Mouse (Mus musculus): ENCODE measurements around the gene Pex5l.

The Pex5l gene

DNA sequence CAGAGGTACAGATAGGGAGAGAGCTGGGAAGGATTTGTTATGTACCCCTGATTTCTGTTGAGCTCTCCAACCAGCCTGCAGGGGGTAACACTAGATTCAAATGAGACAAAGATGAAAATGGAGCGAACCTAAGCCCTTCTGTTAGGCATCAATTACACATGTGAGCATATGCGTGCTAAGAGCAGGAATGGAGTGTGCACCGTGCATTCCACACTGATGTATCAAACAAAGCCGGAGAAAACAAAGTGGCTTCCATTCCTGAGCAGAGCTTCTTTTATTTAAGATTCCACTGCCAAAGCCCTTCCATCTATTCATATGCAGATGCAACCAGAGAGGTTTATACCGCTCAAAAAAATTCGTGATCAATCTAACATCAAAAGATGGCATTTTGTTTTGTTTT lies 79.5 kb downstream of the Pex5l start:
- DNase-seq (ENCODE audit: low read depth, low spot score), result no peak

DNA sequence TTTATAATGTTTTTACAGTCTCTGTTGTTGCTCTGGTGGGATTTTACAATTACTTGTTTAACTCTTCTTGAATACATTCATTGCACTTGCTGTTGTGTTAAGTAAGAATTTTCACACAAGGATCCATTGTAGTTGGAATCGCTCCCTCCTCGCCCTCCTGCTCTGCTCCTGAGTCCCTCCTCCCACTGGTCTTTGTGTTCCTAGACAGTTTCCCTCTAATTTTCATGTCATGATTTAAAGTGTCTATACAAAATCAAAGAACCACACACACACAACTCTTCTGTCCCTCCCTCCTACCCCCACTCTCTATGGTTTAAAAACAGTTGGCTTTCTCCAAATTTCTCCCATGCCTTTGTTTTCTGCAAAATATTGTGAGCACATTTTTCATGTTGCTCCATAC lies 81.6 kb downstream of the Pex5l start:
- DNase-seq (ENCODE audit: low read depth, low spot score), result no peak

DNA sequence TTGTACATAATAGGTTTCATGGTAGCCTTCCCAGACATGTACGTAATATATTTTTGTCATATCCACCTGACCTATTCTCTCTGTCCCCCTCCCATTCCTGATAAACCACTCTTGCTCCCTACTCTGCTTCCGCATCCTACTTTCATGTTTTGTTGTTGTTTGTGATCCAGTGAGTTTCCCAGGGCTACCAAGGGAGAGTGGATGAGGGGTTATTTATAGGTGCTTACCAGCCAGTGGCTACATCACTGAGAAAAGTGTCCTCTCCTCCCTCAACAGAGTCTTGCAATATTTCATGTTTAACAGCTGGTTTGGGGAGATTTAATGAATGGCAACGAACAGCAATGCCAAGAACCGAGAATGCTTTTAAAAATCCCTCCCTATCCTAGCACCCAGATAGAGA lies 82.0 kb downstream of the Pex5l start:
- no peak for DNase-seq (ENCODE audit: low read depth, low spot score)

- no peak for DNase-seq (ENCODE audit: low read depth, low spot score)
Measured at GRCm38 (mm10) chr3:33060343-33060937, 82.6 kb downstream of the Pex5l start.

DNA sequence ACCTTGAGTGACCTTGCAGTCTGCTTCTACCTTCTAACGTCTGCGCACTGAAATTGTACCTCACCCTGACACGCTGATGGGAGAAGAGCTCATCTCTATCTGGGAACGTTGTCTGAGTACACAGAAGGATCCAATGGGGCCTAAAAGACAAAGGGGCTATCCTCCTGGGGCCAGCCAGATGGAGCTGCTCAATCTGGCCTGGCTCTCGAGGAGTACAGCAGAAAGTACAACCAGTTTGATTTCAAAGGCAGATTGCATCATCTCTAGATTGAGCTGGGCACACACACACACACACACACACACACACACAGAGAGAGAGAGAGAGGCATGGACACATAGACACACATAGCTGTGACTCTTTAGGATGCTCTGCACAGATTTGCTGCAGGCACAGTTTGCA lies 94.7 kb downstream of the Pex5l start:
- no peak for DNase-seq (ENCODE audit: low read depth, low spot score)

- DNase-seq (ENCODE audit: low read depth, low spot score), result no peak
Measured at GRCm38 (mm10) chr3:33044799-33045106, 98.3 kb downstream of the Pex5l start.

DNA sequence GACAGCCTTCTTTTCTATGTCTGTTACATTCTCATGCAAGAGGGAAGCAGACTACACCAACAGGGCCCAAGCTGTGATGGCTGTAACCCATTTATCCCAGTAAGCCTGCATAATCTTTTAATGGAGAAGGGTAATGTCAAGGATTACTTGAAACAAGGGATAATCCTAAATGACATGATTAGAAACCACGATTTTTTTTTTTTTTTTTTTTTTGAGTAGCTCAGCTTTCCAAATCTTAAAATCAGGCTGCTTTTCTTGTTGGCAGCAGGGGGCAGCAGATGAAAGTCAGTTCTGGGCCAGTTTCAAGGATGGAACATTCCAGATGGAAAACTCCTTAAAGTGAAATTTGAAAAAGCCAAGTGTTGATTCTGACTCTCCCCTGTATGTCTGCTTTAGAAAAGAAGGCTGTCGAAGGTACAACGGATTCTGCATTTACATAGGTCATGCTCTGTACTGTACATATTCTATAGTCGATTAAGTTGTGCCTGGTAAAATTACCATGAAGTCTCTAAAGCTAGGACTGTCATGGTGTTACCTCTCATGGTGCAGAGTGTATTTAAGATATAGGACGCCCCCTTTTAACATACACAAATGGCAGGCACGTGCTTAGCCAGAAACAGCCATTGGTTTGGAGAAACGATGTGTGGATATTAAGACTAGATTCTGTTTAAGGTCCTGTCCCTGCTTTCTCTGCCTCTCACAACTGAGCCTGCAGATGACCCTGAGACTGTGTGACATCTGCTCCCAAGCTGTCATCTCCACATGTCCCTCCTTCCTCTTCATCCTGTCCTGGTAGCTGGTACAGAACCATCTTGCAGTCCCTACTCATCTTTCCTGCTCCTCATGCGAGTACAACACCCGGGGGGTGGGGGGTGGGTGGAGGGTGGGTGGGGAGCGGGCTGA lies 98.9 kb downstream of the Pex5l start:
- DNase-seq (ENCODE audit: low read depth, low spot score), result peak; percentile 4

DNA sequence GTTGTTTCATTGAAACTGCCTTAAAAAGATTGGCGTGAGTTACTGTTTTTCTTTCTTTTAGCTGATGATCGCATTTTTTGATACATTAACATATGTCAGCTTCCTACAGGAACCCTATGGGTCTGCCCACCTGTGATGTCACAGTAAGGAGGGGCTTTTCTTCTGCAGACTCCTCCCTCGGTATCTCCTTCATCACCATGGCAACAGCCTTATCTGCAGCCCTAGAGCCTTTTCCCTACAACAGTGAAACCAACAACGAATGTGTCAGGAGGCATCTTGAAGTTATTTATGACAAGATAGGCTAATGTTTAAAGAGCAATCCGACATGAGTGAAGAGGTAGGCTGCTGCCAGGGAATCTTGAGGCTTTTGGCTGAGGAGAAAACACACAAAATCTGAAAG lies 118.5 kb downstream of the Pex5l start:
- no peak for DNase-seq (ENCODE audit: low read depth, low spot score)

DNA sequence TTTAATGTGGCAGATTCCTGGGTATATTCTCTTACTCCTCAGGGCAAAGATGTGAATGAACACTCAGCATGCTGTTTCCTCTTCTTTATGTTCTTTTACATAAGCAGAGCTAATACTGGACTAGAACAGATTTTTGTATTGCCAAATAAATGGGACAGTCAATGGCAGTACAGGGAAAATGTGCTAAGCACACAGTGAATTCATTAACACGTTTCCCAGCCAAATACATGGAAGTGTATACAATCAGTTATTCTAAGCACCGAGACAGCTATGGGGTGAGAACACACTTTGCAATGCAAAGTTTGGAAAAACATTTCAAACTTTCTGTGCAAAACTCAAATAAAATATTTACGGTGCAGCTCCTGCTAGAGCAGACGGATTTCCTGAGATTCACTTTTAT lies 139.1 kb downstream of the Pex5l start:
- DNase-seq (ENCODE audit: low read depth, low spot score), result no peak

DNA sequence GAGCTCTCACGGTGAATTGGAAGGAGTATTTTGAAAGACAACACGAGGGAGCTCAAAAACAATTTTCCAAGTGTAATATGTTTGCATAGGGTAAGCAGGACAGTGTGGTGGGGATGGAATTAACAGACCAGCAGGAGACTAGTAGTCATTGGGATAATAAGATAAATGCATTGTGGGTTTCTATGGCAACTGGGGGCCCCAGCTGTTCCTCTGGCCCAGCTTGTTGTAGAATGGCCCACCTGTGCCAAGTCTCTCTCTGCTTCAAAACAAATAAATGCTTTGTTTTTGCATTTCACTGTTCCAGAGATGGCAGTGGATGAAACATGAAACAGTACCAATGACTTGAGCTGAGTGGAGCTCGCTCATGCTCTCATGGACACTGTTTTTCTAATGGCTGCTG lies 141.3 kb downstream of the Pex5l start:
- no peak for DNase-seq (ENCODE audit: low read depth, low spot score)

GRCm38 (mm10) chr3:33000383-33001015 lies 142.5 kb downstream of the Pex5l start:
- no peak for DNase-seq (ENCODE audit: low read depth, low spot score)

GRCm38 (mm10) chr3:32991713-32992575 lies 151.1 kb downstream of the Pex5l start:
- no peak for DNase-seq (ENCODE audit: low read depth, low spot score)

DNA sequence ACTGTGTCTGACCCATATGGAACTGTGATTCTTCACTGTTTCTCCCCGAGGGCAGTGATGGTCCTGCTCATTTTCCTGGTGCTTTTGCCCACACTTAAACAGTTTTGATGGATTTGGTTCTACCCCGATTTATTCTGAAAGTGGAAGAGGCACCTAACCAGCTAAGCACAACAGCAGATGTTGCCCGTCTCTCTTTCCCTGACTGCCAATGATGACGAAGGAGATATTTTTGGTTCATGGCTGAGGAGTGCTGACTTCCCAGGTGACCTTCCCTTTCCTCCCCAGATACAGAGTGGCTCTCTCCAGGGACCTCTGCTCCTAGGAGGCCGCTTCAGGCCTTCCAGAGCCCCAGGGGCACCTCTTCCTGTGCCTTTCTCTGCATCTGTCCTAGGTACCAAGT lies 155.2 kb downstream of the Pex5l start:
- no peak for DNase-seq (ENCODE audit: low read depth, low spot score)

- DNase-seq (ENCODE audit: low read depth, low spot score), result no peak
Measured at GRCm38 (mm10) chr3:32985141-32985540, 157.9 kb downstream of the Pex5l start.

- no peak for DNase-seq (ENCODE audit: low read depth, low spot score)
Measured at GRCm38 (mm10) chr3:32979981-32980380, 163.1 kb downstream of the Pex5l start.

DNA sequence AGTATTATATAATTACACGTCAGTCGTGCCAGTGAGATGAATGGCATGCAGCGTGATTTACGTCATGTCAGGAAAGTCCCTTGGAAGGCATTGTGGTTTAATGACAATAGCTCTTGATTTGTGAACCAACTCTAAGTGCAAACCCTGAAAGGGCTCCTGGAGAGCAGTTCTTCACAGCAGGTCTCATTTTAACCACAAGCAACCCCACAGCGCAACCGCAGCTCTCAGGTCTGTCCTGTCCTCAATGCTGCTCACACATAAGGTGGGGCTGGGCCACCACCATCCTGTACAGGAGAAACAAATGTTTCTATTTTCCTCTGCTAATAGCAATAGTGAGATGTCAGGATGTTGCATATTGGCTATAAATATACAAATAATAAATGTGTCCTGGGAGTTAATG lies 163.8 kb downstream of the Pex5l start:
- DNase-seq (ENCODE audit: low read depth, low spot score), result peak; percentile 2

- DNase-seq (ENCODE audit: low read depth, low spot score), result no peak
Measured at GRCm38 (mm10) chr3:32970257-32970656, 172.8 kb downstream of the Pex5l start.

- no peak for DNase-seq (ENCODE audit: low read depth, low spot score)
Measured at GRCm38 (mm10) chr3:32968671-32969425, 174.2 kb downstream of the Pex5l start.

DNA sequence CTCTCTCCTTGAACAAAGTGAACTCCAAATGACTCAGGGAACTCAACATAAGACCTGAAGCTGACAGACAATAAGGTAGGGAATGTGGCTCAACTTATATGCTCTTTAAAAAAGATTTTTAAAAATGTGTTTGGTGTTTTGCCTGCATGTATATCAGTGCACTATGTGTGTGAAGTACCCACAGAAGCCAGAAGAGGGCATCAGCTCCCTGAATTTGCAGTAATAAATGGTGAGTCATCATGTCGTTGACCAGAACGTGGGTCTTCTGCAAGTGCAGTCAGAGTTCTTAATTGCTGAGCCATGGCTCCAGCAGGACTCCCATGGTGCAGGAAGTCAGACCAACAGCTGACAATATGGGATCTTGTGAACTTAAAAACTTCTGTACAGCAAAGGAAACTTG lies 177.5 kb downstream of the Pex5l start:
- DNase-seq (ENCODE audit: low read depth, low spot score), result peak; percentile 55

DNA sequence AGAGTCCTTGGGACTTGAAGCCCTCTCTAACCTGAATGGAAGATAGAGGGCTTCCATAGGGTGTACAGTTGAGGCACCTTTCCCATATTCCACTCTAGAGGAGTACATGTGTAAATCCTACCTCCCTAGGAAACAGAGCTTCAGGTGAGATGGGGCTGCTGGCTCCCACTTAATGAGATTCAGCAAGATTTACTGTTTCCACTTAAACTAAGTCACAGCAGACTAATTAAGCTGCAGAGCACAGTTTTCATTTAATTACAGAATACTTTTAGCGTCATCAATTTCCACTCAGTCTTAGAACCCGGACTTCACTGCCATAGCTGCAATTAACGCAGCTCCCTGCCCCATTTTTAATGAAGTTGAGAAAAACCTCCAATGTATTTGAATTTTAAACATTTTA lies 181.6 kb downstream of the Pex5l start:
- no peak for DNase-seq (ENCODE audit: low read depth, low spot score)

- peak; percentile 76 for DNase-seq (ENCODE audit: low read depth, low spot score)
Measured at GRCm38 (mm10) chr3:32951382-32951781, 191.7 kb downstream of the Pex5l start.
